Mouse (Mus musculus) cerebellum, adult 2 months (tissue): Measurements from ENCODE around the gene Neurod1. TPM values are rescaled to one million over a fixed set of nuclear protein-coding genes. Genes with fewer than 3 reads are reported as not detected.

Source experiments
- DNase-seq, 2 experiments: peaks; one replicate each; pipeline ENCODE4 v3.0.0; 2021
- H3K27ac ChIP-seq: fragments of 200-500 bp; 2 replicates; pipeline ENCODE4 v1.5.1; 2012; ENCODE audit warnings: low read length, control low read depth, inconsistent platforms; ENCODE audit not compliant: insufficient read depth
- H3K27me3 ChIP-seq: fragments of 200-500 bp; 2 replicates; pipeline ENCODE4 v1.6.1; 2012; ENCODE audit warnings: inconsistent platforms, mild to moderate bottlenecking, low read length, moderate library complexity; ENCODE audit not compliant: control insufficient read depth, insufficient read depth
- H3K4me1 ChIP-seq: fragments of 200-500 bp; 2 replicates; pipeline ENCODE4 v1.6.1; 2011; ENCODE audit warnings: low read length; ENCODE audit not compliant: control insufficient read depth, insufficient read depth
- H3K4me3 ChIP-seq: fragments of 200-500 bp; replicated peaks from 2 replicates; pipeline ENCODE3; 2011; ENCODE audit warnings: mild to moderate bottlenecking, low read depth, low read length, control low read depth; ENCODE audit not compliant: insufficient read depth
- CTCF ChIP-seq: fragments of 200-500 bp; IDR thresholded peaks from 2 replicates; pipeline ENCODE4 v1.5.1; 2011; ENCODE audit warnings: low read depth, mild to moderate bottlenecking, control low read depth, low read length, moderate library complexity, borderline replicate concordance; ENCODE audit not compliant: insufficient read depth
- POLR2A ChIP-seq: fragments of 200-500 bp; IDR thresholded peaks from 2 replicates; pipeline ENCODE4 v1.6.1; 2011; ENCODE audit warnings: low read length, control low read depth, borderline replicate concordance; ENCODE audit not compliant: insufficient read depth
- WGBS: fragments of 180-500 bp; shearing (Covaris S2); methylation state at CpG from one replicate; pipeline ENCODE4 v1.1.7; 2018; 5-methylcytosine and 5-hydroxymethylcytosine counted together
- polyA plus RNA-seq: library from polyadenylated mRNA; depleted of rRNA; stranded (reverse); fragments of >200 nt; gene quantifications from 2 replicates; pipeline ENCODE4 v1.2.3, GENCODE M21; 2012

Gene Neurod1
- polyA plus RNA-seq, 1 experiment = 240 TPM

GRCm38 (mm10) chr2:79430061-79430460, 26.5 kb downstream of the Neurod1 start:
- H3K27ac ChIP-seq = no peak overlapping the region
- no peak overlapping the region for H3K4me3 ChIP-seq
- no peak for TF ChIP-seq POLR2A
- TF ChIP-seq CTCF = no peak
- H3K4me1 ChIP-seq = peaks cover 2% of the 10 kb centered on the region; the same call in 1 of the 2 replicates
- DNase-seq = no peak
- no peaks in the 10 kb centered on the region for H3K27me3 ChIP-seq

DNA sequence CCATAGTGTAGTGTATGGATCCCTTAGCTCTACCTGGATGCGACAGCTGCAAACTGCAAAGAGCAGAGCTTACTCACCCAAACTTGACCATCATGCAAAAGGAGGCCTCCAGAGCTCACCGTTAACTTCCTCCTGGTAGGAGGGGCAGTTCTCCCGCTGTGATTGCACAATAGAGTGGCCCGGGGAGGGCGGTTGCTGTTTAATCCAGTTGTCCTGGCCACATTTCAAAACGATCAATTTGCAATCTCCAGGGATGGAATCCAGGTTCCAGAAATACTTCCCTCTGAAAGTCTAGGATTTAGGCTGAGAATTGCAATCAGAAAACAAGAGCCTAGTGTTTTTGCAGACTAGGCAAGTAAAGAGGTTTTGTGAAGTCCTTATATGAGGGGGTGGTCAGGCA, 26.9 kb downstream of the Neurod1 start:
- no peak for DNase-seq
- WGBS = 53% methylated on average over 6 of the region's 6 CpGs
- TF ChIP-seq POLR2A = no peak
- TF ChIP-seq CTCF = no peak
- Histone ChIP-seq H3K4me1 (peaks cover 2% of the 10 kb centered on the region; the same call in 1 of the 2 replicates), H3K27me3 (no peaks in the 10 kb centered on the region), H3K27ac (no peak overlapping the region), H3K4me3 (no peak overlapping the region)

- Histone ChIP-seq H3K27me3 (no peaks in the 10 kb centered on the region), H3K4me1 (peaks cover 2% of the 10 kb centered on the region; the same call in 1 of the 2 replicates), H3K27ac (peak overlapping the region; percentile 75), H3K4me3 (peak overlapping the region; percentile 45)
- no peak for DNase-seq
- WGBS = 50% methylated on average over 7 of the region's 7 CpGs
- TF ChIP-seq POLR2A = no peak
- TF ChIP-seq CTCF = no peak
Observed at GRCm38 (mm10) chr2:79429108-79429507, 27.4 kb downstream of the Neurod1 start.

DNA sequence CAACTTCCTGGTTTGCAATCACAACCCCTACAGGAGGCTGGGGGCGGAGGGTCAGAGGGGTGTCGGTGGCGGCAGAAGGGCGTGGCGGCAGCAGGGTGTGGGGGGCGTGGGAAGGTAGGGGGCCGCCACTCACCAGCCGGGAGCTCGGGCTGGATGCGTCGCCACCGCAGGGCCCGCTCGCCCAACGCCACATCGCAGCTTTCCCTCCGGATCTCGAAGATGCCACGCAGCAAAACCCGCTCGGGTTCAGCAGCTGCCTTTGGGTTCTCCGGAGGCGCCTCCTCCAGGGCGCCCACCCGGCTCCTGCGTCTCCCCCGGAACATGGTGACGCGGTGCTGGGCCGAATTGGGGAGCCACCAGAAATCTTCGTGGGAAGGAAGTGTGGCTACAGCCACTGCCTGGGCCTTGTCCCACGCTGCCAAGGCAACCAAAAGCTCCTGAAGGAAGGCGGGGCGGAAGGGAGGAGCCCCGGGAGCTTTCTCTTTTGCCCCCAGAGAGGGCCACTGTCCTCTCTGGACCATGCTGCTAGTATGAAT, 27.9 kb downstream of the Neurod1 start:
- WGBS = 3% methylated on average over 35 of the region's 35 CpGs
- Histone ChIP-seq H3K4me3 (peak overlapping the region; percentile 45), H3K27me3 (no peaks in the 10 kb centered on the region), H3K27ac (peak overlapping the region; percentile 75), H3K4me1 (peaks cover 2% of the 10 kb centered on the region; the same call in 1 of the 2 replicates)
- TF ChIP-seq CTCF (no peak), POLR2A (no peak)
- peak; percentile 71 to 79 for DNase-seq

DNA sequence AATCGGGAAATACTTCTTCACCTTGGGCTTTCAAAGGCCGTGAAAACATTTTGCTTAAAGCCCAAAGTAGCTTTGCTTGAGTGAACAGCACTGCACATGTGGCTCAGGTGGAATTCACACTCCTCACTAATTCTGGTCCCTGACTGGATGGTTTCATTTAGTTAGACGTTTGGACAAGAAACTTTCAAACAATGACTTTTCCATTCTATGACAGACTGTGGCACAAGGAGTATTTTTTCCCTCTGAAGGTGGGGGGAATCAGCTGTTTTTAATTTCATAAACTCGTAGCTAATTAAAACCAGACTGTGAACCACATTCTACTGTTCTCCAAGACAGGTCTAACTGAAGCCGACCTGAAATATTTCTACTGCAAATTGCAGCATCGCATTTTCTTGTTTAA, 28.5 kb downstream of the Neurod1 start:
- Histone ChIP-seq H3K27me3 (no peaks in the 10 kb centered on the region), H3K27ac (no peak overlapping the region), H3K4me1 (peaks cover 2% of the 10 kb centered on the region; the same call in 1 of the 2 replicates), H3K4me3 (no peak overlapping the region)
- TF ChIP-seq POLR2A (no peak), CTCF (no peak)
- WGBS = 32% methylated on average over 6 of the region's 6 CpGs
- DNase-seq = no peak

DNA sequence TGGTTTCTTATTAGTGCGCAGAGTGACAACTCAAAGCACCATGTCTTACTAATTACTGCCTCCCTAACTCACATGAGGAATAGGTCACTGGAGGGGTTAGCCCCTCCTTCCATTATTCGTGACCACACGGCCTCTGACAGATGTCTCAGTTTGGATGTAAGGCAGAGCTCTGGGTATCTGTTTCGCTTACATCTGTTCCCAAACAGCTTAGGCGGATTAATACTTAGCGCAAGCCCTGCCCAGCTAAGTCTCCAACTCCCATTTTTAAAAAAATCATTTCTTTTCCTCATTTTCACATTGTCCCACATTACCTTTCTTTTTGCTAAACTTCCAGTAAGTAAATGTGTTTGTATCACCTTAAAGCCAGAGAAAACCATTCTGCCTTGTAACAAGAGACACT, 34.9 kb downstream of the Neurod1 start:
- Histone ChIP-seq H3K4me1 (no peaks in the 10 kb centered on the region), H3K27me3 (no peaks in the 10 kb centered on the region), H3K27ac (no peak overlapping the region), H3K4me3 (no peak overlapping the region)
- DNase-seq = no peak
- 84% methylated on average over 6 of the region's 6 CpGs for WGBS
- TF ChIP-seq POLR2A (no peak), CTCF (no peak)

- peaks cover 20% of the 10 kb centered on the region for H3K4me1 ChIP-seq
- no peaks in the 10 kb centered on the region for H3K27me3 ChIP-seq
- TF ChIP-seq POLR2A = no peak
- TF ChIP-seq CTCF = no peak
- H3K4me3 ChIP-seq = no peak overlapping the region
- peak; percentile 64 to 68 for DNase-seq
- WGBS = 20% methylated on average over 7 of the region's 7 CpGs
- H3K27ac ChIP-seq = peak overlapping the region; percentile 87
Observed at GRCm38 (mm10) chr2:79414505-79414904, 42.0 kb downstream of the Neurod1 start.

DNA sequence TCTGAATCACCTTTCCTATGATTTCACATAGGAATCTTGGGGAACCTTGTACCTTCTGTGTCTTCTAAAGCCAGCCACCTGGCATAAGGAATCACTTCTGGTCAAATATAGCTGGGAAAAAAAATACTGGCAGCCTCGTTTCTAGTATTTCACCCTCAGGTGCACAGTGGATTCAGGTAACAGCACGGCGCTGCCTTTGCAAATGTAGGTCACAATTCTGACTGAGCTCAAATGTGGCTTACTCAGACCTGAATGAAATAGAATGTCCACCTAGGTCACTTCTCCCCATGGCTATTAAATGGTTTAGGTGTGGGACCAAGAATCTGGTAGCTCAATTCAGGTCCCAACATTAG, 45.7 kb downstream of the Neurod1 start:
- DNase-seq = peak; percentile 68 to 86

More for the DNA sequence above, 45.7 kb downstream of the Neurod1 start:
- Histone ChIP-seq H3K27me3 (no peaks in the 10 kb centered on the region), H3K4me3 (no peak overlapping the region), H3K27ac (peak overlapping the region; percentile 86; the same call in 1 of the 2 replicates), H3K4me1 (peaks cover 31% of the 10 kb centered on the region)
- TF ChIP-seq CTCF = no peak
- no peak for TF ChIP-seq POLR2A
- 16% methylated on average over 3 of the region's 3 CpGs for WGBS
